Mouse (Mus musculus): Measurements from ENCODE around the gene Etv6.

Etv6 gene

GRCm38 (mm10) chr6:134078016-134078415 lies 42.5 kb downstream of the Etv6 start:
- no peak for DNase-seq (ENCODE audit: low spot score)

- no peak for DNase-seq (ENCODE audit: low spot score)
Measured at GRCm38 (mm10) chr6:134079112-134079511, 43.6 kb downstream of the Etv6 start.

- DNase-seq (ENCODE audit: low spot score) = no peak
Measured at GRCm38 (mm10) chr6:134079563-134079962, 44.1 kb downstream of the Etv6 start.

GRCm38 (mm10) chr6:134080946-134081345 lies 45.4 kb downstream of the Etv6 start:
- DNase-seq (ENCODE audit: low spot score) = no peak

GRCm38 (mm10) chr6:134082229-134082920 lies 46.9 kb downstream of the Etv6 start:
- no peak for DNase-seq (ENCODE audit: low spot score)

- DNase-seq (ENCODE audit: low spot score) = no peak
Measured at GRCm38 (mm10) chr6:134083428-134083827, 47.9 kb downstream of the Etv6 start.

- DNase-seq (ENCODE audit: low spot score) = no peak
Measured at GRCm38 (mm10) chr6:134086351-134086750, 50.9 kb downstream of the Etv6 start.

- no peak for DNase-seq (ENCODE audit: low spot score)
Measured at GRCm38 (mm10) chr6:134087709-134088108, 52.2 kb downstream of the Etv6 start.

GRCm38 (mm10) chr6:134089671-134090377 lies 54.3 kb downstream of the Etv6 start:
- no peak for DNase-seq (ENCODE audit: low spot score)

GRCm38 (mm10) chr6:134090378-134090692 lies 54.8 kb downstream of the Etv6 start:
- DNase-seq (ENCODE audit: low spot score) = no peak

- DNase-seq (ENCODE audit: low spot score) = no peak
Measured at GRCm38 (mm10) chr6:134090875-134091274, 55.4 kb downstream of the Etv6 start.

GRCm38 (mm10) chr6:134091398-134091801 lies 55.9 kb downstream of the Etv6 start:
- DNase-seq (ENCODE audit: low spot score) = no peak

GRCm38 (mm10) chr6:134094066-134094465 lies 58.6 kb downstream of the Etv6 start:
- no peak for DNase-seq (ENCODE audit: low spot score)

GRCm38 (mm10) chr6:134094620-134095019 lies 59.1 kb downstream of the Etv6 start:
- no peak for DNase-seq (ENCODE audit: low spot score)

GRCm38 (mm10) chr6:134095582-134095981 lies 60.1 kb downstream of the Etv6 start:
- no peak for DNase-seq (ENCODE audit: low spot score)

- no peak for DNase-seq (ENCODE audit: low spot score)
Measured at GRCm38 (mm10) chr6:134099976-134100743, 64.7 kb downstream of the Etv6 start.

- no peak for DNase-seq (ENCODE audit: low spot score)
Measured at GRCm38 (mm10) chr6:134102396-134102795, 66.9 kb downstream of the Etv6 start.

GRCm38 (mm10) chr6:134103519-134103918 lies 68.0 kb downstream of the Etv6 start:
- no peak for DNase-seq (ENCODE audit: low spot score)

- no peak for DNase-seq (ENCODE audit: low spot score)
Measured at GRCm38 (mm10) chr6:134105514-134106201, 70.2 kb downstream of the Etv6 start.

GRCm38 (mm10) chr6:134107696-134108095 lies 72.2 kb downstream of the Etv6 start:
- DNase-seq (ENCODE audit: low spot score) = no peak

GRCm38 (mm10) chr6:134109675-134110074 lies 74.2 kb downstream of the Etv6 start:
- DNase-seq (ENCODE audit: low spot score) = no peak

- DNase-seq (ENCODE audit: low spot score) = no peak
Measured at GRCm38 (mm10) chr6:134110206-134110605, 74.7 kb downstream of the Etv6 start.
